Mouse (Mus musculus) heart, adult 11 months (tissue): Measurements from ENCODE around the gene Dnm2.
"Not testable (repeated sequence)": the region's sequence is repeated elsewhere in the genome, so short reads cannot be mapped to it uniquely, and the experiment has no call there.

Experiments
- DNase-seq: peaks from one replicate; pipeline ENCODE4 v3.0.0; 2022

The Dnm2 gene

GRCm38 (mm10) chr9:21508871-21509404, 84.2 kb downstream of the Dnm2 start:
- DNase-seq, result peak; percentile 93

GRCm38 (mm10) chr9:21509772-21510688, 85.3 kb downstream of the Dnm2 start, which contains the start of gene Tmed1:
TSS of gene Tmed1 (minus strand) at chr9:21510252.
- DNase-seq, result peak; percentile 100

- no peak for DNase-seq
Observed at GRCm38 (mm10) chr9:21510689-21511015, 85.9 kb downstream of the Dnm2 start.

- DNase-seq, result no peak
Observed at GRCm38 (mm10) chr9:21511052-21511451, 86.3 kb downstream of the Dnm2 start.

- no peak for DNase-seq
Observed at GRCm38 (mm10) chr9:21513466-21513865, 88.8 kb downstream of the Dnm2 start.

GRCm38 (mm10) chr9:21517947-21518495, 93.3 kb downstream of the Dnm2 start:
- peak; percentile 80 for DNase-seq

GRCm38 (mm10) chr9:21518690-21519089, 94.0 kb downstream of the Dnm2 start:
- not testable (repeated sequence) for DNase-seq

GRCm38 (mm10) chr9:21525142-21525936, 100.6 kb downstream of the Dnm2 start:
- DNase-seq, result peak; percentile 94

DNA sequence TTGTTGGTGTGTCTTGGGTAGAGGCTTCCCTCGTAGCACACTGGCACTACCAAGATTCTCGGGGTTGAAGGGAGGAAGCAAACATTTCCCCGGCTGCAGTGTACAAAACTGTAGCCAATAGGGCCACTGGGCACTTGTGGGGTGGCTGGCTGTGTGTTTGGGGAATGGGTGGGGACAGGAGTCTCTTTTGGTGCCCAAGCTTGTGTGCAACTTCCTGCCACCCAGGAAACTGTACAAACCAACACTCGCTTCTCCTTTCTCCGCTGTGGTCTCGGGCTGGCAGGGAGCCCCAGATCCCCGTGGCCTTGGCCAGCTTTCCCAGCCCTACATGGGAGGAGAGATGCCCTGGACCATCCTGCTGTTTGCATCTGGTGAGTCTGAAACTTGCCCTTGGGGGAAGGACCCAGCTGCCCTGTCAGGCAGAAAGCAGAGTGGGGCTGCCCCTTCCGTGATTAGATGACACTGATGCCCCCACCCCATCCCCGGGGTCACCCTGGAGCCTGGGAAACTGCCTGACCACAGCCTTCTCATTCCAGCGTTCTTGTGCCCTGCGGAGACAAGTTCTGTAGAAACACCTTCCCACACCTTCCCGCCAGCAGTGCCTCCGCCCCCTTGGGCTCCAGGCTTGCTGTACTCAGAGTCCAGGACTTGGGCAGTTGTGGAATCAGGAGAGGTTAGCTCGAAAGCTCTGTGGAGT, 101.4 kb downstream of the Dnm2 start, which contains the start of gene AB124611:
Gene AB124611, plus strand, starts transcription at position 240 of the 697 bp plus-strand sequence.
- peak; percentile 98 for DNase-seq

DNA sequence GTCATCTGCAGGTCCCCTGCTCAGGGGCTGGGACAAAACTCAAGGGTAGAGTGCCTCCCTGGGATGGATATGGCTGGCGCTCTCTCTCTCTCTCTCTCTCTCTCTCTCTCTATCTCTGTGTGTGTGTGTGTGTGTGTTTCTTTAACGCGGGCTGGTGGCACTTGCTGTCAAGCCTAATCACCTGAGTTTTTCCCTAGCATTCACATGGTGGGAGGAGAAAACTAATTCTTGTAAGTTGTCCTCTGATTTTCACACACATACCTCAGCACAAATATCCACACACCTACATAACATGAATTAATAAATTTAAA, 101.9 kb downstream of the Dnm2 start:
- no peak for DNase-seq

- no peak for DNase-seq
Observed at GRCm38 (mm10) chr9:21527100-21527801, 102.5 kb downstream of the Dnm2 start.

DNA sequence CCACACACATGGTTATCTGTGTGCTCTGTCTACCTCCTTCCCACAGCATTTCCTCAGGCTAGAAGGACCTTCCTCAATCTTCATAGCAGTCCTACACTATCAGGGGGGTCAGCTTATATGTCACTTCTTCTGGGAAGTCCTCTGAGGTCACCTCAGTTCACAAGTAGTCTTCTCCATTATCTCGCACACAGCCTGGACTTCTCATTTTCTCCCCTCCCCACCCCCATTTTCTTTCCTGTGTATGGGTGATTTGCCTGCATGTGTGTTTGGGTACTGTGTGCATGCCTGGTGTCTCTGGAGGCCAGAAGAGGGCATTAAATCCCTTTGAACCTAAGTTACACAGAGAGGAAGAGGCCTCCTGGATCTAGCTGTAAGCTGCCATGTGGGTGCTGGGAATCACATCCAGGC, 103.2 kb downstream of the Dnm2 start:
- DNase-seq, result no peak

- no peak for DNase-seq
Observed at GRCm38 (mm10) chr9:21536501-21536900, 111.8 kb downstream of the Dnm2 start.

GRCm38 (mm10) chr9:21537009-21537408, 112.3 kb downstream of the Dnm2 start:
- no peak for DNase-seq

GRCm38 (mm10) chr9:21539981-21540753, 115.5 kb downstream of the Dnm2 start:
- no peak for DNase-seq

GRCm38 (mm10) chr9:21542001-21542400, 117.3 kb downstream of the Dnm2 start:
- DNase-seq, result not testable (repeated sequence)

DNA sequence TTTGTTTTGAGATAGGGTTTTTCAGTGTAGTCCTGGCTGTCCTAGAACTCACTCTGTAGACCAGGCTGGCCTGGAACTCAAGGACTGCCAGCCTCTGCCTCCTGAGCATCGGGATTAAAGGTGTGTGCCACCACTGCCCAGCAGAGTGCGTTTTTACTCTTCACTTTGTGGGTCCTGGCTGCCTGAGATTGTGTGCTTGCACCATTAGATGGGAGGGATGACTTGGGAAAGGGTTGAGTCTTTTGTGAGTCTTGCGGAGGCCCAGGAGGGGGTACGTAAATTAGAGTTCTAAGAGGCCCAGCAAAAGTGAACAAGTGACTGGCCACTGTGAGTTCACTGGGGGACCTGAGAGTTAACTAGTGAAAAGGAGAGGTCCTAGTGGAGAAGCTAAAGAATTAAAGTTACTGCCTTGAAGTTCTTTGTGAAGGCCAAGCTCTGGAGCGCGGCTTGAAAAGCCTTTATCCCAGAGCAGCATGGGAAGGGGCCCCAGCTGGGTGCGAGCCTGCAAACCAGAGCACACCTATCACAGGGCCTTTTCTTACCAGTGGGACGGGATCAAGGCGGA, 120.7 kb downstream of the Dnm2 start:
- peak; percentile 93 for DNase-seq

- DNase-seq, result peak; percentile 100
Observed at GRCm38 (mm10) chr9:21545916-21546788, 121.4 kb downstream of the Dnm2 start.

- no peak for DNase-seq
Observed at GRCm38 (mm10) chr9:21546789-21547074, 122.0 kb downstream of the Dnm2 start, which contains the start of gene Carm1. TSS of gene Carm1 (plus strand) at chr9:21546894.
